Mouse (Mus musculus) MEL (cell line): ENCODE measurements around the gene Tsc22d3. TPM values are rescaled to one million over a fixed set of nuclear protein-coding genes. Genes with fewer than 3 reads are reported as not detected.
"Not testable (repeated sequence)": the region's sequence is repeated elsewhere in the genome, so short reads cannot be mapped to it uniquely, and the experiment has no call there.

Experiments
- DNase-seq: peaks from one replicate; pipeline ENCODE4 v3.0.0; 2011; ENCODE audit warnings: low read depth, low spot score
- H3K27ac ChIP-seq: 2 replicates; pipeline ENCODE4 v1.5.1; 2012; ENCODE audit warnings: low read depth, mild to moderate bottlenecking, control low read depth, low read length, moderate library complexity; ENCODE audit not compliant: control insufficient read depth
- H3K27me3 ChIP-seq, 2 experiments: fragments of 150-350 bp in 1 of 2; sonication (generic) in 1 of 2; 2 replicates each; pipeline ENCODE4 v1.6.1; 2012; ENCODE audit warnings: low read length in 2 of 2, mild to moderate bottlenecking in 2 of 2, improper control_type of control experiment in 1 of 2, moderate library complexity in 1 of 2; ENCODE audit not compliant: insufficient read depth in 2 of 2, control insufficient read depth in 1 of 2
- H3K36me3 ChIP-seq, 2 experiments: 2 replicates each; pipeline ENCODE4 v1.6.1; 2012 to 2014; ENCODE audit warnings: low read length in 2 of 2, improper control_type of control experiment in 1 of 2, inconsistent platforms in 1 of 2, mild to moderate bottlenecking in 1 of 2; ENCODE audit not compliant: insufficient read depth in 2 of 2, control insufficient read depth in 1 of 2
- H3K4me1 ChIP-seq, 2 experiments: fragments of 150-350 bp in 1 of 2; sonication (generic) in 1 of 2; 2 replicates each; pipeline ENCODE4 v1.6.1; 2012; ENCODE audit warnings: low read length in 2 of 2, improper control_type of control experiment in 1 of 2, mild to moderate bottlenecking in 1 of 2; ENCODE audit not compliant: insufficient read depth in 2 of 2, control insufficient read depth in 1 of 2
- H3K4me3 ChIP-seq, 2 experiments: fragments of 150-350 bp in 1 of 2; sonication (generic) in 1 of 2; 2 replicates each; pipeline ENCODE4 v1.5.1; 2012; ENCODE audit warnings: low read depth in 2 of 2, low read length in 2 of 2, mild to moderate bottlenecking in 2 of 2, moderate library complexity in 2 of 2, control low read depth in 1 of 2, improper control_type of control experiment in 1 of 2; ENCODE audit not compliant: control insufficient read depth in 1 of 2, insufficient read depth in 1 of 2
- H3K79me2 ChIP-seq: 2 replicates; pipeline ENCODE4 v1.6.1; 2012; ENCODE audit warnings: mild to moderate bottlenecking, low read length, moderate library complexity; ENCODE audit not compliant: control insufficient read depth, poor library complexity, insufficient read depth
- H3K9ac ChIP-seq: 2 replicates; pipeline ENCODE4 v1.6.1; 2012; ENCODE audit warnings: low read depth, mild to moderate bottlenecking, control low read depth, low read length, moderate library complexity; ENCODE audit not compliant: control insufficient read depth, poor library complexity, severe bottlenecking
- H3K9me3 ChIP-seq: fragments of 150-350 bp; sonication (generic); replicated peaks from 2 replicates; pipeline ENCODE4 v1.6.1; 2012; ENCODE audit warnings: mild to moderate bottlenecking, low read length, improper control_type of control experiment, moderate library complexity; ENCODE audit not compliant: insufficient read depth
- BHLHE40 ChIP-seq: IDR thresholded peaks from 2 replicates; pipeline ENCODE4 v1.6.1; 2012; ENCODE audit warnings: low read depth, mild to moderate bottlenecking, inconsistent platforms, low read length, improper control_type of control experiment, borderline replicate concordance
- EP300 ChIP-seq, 2 experiments: IDR thresholded peaks; 2 replicates each; pipeline ENCODE4 v1.6.1; 2011; ENCODE audit warnings: improper control_type of control experiment in 2 of 2, low read length in 2 of 2, low read depth in 1 of 2, mild to moderate bottlenecking in 1 of 2
- GATA1 ChIP-seq: IDR thresholded peaks from 2 replicates; pipeline ENCODE4 v1.6.1; 2011; ENCODE audit warnings: low read depth, low read length, improper control_type of control experiment
- JUND ChIP-seq: IDR thresholded peaks from 2 replicates; pipeline ENCODE4 v1.6.1; 2011; ENCODE audit warnings: low read depth, mild to moderate bottlenecking, improper control_type of control experiment, low read length
- MAFK ChIP-seq: IDR thresholded peaks from 2 replicates; pipeline ENCODE4 v1.6.1; 2011; ENCODE audit warnings: low read depth, mild to moderate bottlenecking, low read length, improper control_type of control experiment, borderline replicate concordance
- MAZ ChIP-seq: IDR thresholded peaks from 2 replicates; pipeline ENCODE4 v1.6.1; 2012; ENCODE audit warnings: low read depth, mild to moderate bottlenecking, inconsistent platforms, low read length, improper control_type of control experiment
- MEF2A ChIP-seq: IDR thresholded peaks from 2 replicates; pipeline ENCODE4 v1.6.1; 2014; ENCODE audit warnings: low read depth, mild to moderate bottlenecking, inconsistent platforms, low read length, improper control_type of control experiment; ENCODE audit not compliant: poor library complexity, insufficient replicate concordance, severe bottlenecking; ENCODE audit errors: extremely low read depth
- MXI1 ChIP-seq: IDR thresholded peaks from 2 replicates; pipeline ENCODE4 v1.6.1; 2011; ENCODE audit warnings: mild to moderate bottlenecking, low read depth, low read length, improper control_type of control experiment
- NRF1 ChIP-seq: IDR thresholded peaks from 2 replicates; pipeline ENCODE4 v1.6.1; 2014; ENCODE audit warnings: low read depth, mild to moderate bottlenecking, inconsistent platforms, low read length, improper control_type of control experiment, moderate library complexity; ENCODE audit not compliant: poor library complexity, insufficient read depth, severe bottlenecking
- POLR2A ChIP-seq, 2 experiments: IDR thresholded peaks; 2 replicates each; pipeline ENCODE4 v1.6.1; 2011 to 2012; ENCODE audit warnings: low read length in 2 of 2, mild to moderate bottlenecking in 2 of 2, control low read depth in 1 of 2, improper control_type of control experiment in 1 of 2, low read depth in 1 of 2, moderate library complexity in 1 of 2; ENCODE audit not compliant: control insufficient read depth in 1 of 2, insufficient read depth in 1 of 2, poor library complexity in 1 of 2
- POLR2AphosphoS2 ChIP-seq: IDR thresholded peaks from 2 replicates; pipeline ENCODE4 v1.6.1; 2011; ENCODE audit warnings: low read length, improper control_type of control experiment
- POLR2AphosphoS5 ChIP-seq: IDR thresholded peaks from 2 replicates; pipeline ENCODE4 v1.6.1; 2012; ENCODE audit warnings: low read depth, borderline replicate concordance, mild to moderate bottlenecking, inconsistent platforms, low read length, moderate library complexity, mixed read lengths
- RAD21 ChIP-seq: IDR thresholded peaks from 2 replicates; pipeline ENCODE4 v1.6.1; 2011; ENCODE audit warnings: mild to moderate bottlenecking, low read depth, low read length, improper control_type of control experiment
- RCOR1 ChIP-seq: IDR thresholded peaks from 2 replicates; pipeline ENCODE4 v1.6.1; 2012; ENCODE audit warnings: low read depth, mild to moderate bottlenecking, inconsistent platforms, low read length, improper control_type of control experiment
- SIN3A ChIP-seq: IDR thresholded peaks from 2 replicates; pipeline ENCODE4 v1.6.1; 2012; ENCODE audit warnings: low read length, improper control_type of control experiment, inconsistent platforms
- TAL1 ChIP-seq: IDR thresholded peaks from 2 replicates; pipeline ENCODE4 v1.6.1; 2012; ENCODE audit warnings: mild to moderate bottlenecking, inconsistent platforms, low read length, moderate library complexity, mixed read lengths
- TBP ChIP-seq: IDR thresholded peaks from 2 replicates; pipeline ENCODE4 v1.8.0; 2011; ENCODE audit warnings: low read depth, low read length, improper control_type of control experiment
- USF2 ChIP-seq, 2 experiments: IDR thresholded peaks; 2 replicates each; pipeline ENCODE4 v1.6.1; 2011 to 2012; ENCODE audit warnings: improper control_type of control experiment in 2 of 2, low read length in 2 of 2, borderline replicate concordance in 1 of 2, inconsistent platforms in 1 of 2, low read depth in 1 of 2, mild to moderate bottlenecking in 1 of 2; ENCODE audit not compliant: insufficient read depth in 1 of 2
- ZKSCAN1 ChIP-seq: IDR thresholded peaks from 2 replicates; pipeline ENCODE4 v1.6.1; 2012; ENCODE audit warnings: low read depth, mild to moderate bottlenecking, inconsistent platforms, low read length, improper control_type of control experiment, moderate library complexity
- ZMIZ1 ChIP-seq: IDR thresholded peaks from 2 replicates; pipeline ENCODE4 v1.6.1; 2012; ENCODE audit warnings: low read depth, mild to moderate bottlenecking, inconsistent platforms, low read length, improper control_type of control experiment, moderate library complexity
- ZNF384 ChIP-seq: IDR thresholded peaks from 2 replicates; pipeline ENCODE4 v1.6.1; 2012; ENCODE audit warnings: low read depth, mild to moderate bottlenecking, inconsistent platforms, low read length, improper control_type of control experiment
- polyA plus RNA-seq, 2 experiments: library from polyadenylated mRNA; stranded (reverse) in 1 of 2; unstranded in 1 of 2; fragments of >175 nt in 1 of 2; fragments of >200 nt in 1 of 2; gene quantifications; 2 replicates each; pipeline versions ENCODE4 v1.2.1 to v1.2.4; 2012; ENCODE audit warnings: low replicate concordance in 2 of 2, low read depth in 1 of 2; ENCODE audit not compliant: insufficient read length in 2 of 2, insufficient read depth in 1 of 2, missing spikeins in 1 of 2
- total RNA-seq: library from RNA; depleted of rRNA; stranded (reverse); fragments of 300-350 nt; gene quantifications from 2 replicates; pipeline ENCODE4 v1.2.3, GENCODE M21; 2012

Gene Tsc22d3
- total and polyA plus RNA-seq, 3 experiments: 29.5 to 32.7 TPM; not detected in 1

GRCm38 (mm10) chrX:140541711-140542473 is 58.6 kb downstream of the Tsc22d3 start:
- peak; percentile 57 for DNase-seq
- H3K79me2 ChIP-seq: peaks cover 2% of the 10 kb centered on the region; the same call in 1 of the 2 replicates

GRCm38 (mm10) chrX:140540500-140541114 is 59.9 kb downstream of the Tsc22d3 start:
- Histone ChIP-seq H3K9me3 (no peaks in the 10 kb centered on the region), H3K27ac (no peak overlapping the region), H3K36me3 (peaks cover 0 to 43% of the 10 kb centered on the region in 2 experiments; a peak in 2 of 4 replicates), H3K4me3 (no peak overlapping the region)
- DNase-seq: no peak
- no peak for TF ChIP-seq SIN3A
- TF ChIP-seq NRF1: no peak
- no peak for TF ChIP-seq MAZ
- no peak for TF ChIP-seq RCOR1
- no peak for TF ChIP-seq MXI1
- TF ChIP-seq MAFK: no peak
- TF ChIP-seq POLR2AphosphoS2: no peak
- no peak for TF ChIP-seq ZNF384
- TF ChIP-seq USF2 (IDR thresholded peaks at IDR 0.05; ENCODE audit: borderline replicate concordance in 1 of 2, insufficient read depth in 1 of 2, low read depth in 1 of 2, low read length in 2 of 2): no peak
- no peak for TF ChIP-seq TBP
- TF ChIP-seq TAL1: no peak
- TF ChIP-seq ZKSCAN1: no peak
- TF ChIP-seq POLR2A (IDR thresholded peaks at IDR 0.05; ENCODE audit: control insufficient read depth in 1 of 2, insufficient read depth in 1 of 2, low read depth in 1 of 2, low read length in 2 of 2, poor library complexity in 1 of 2): no peak
- TF ChIP-seq POLR2AphosphoS5: no peak
- TF ChIP-seq MEF2A: no peak
- no peak for TF ChIP-seq BHLHE40
- no peak for TF ChIP-seq GATA1
- TF ChIP-seq EP300 (IDR thresholded peaks at IDR 0.05; ENCODE audit: low read depth in 1 of 2, low read length in 2 of 2): no peak
- TF ChIP-seq, all 39 proteins: peak for 0
- H3K79me2 ChIP-seq: peaks cover 2% of the 10 kb centered on the region; the same call in 1 of the 2 replicates
- H3K4me1 ChIP-seq: peaks cover 17 to 29% of the 10 kb centered on the region in 2 experiments
- H3K27me3 ChIP-seq: no peaks in the 10 kb centered on the region
- H3K9ac ChIP-seq: no peak overlapping the region

More at GRCm38 (mm10) chrX:140541711-140542473, 58.6 kb downstream of the Tsc22d3 start:
- Histone ChIP-seq H3K9me3 (no peaks in the 10 kb centered on the region), H3K4me1 (peaks cover 19 to 31% of the 10 kb centered on the region in 2 experiments), H3K27ac (peak overlapping the region; percentile 86), H3K9ac (peak overlapping the region; percentile 72), H3K4me3 (peak overlapping the region; percentile 72 to 76), H3K27me3 (no peaks in the 10 kb centered on the region), H3K36me3 (peaks cover 0 to 48% of the 10 kb centered on the region in 2 experiments; a peak in 2 of 4 replicates)
- no peak for TF ChIP-seq POLR2AphosphoS5
- no peak for TF ChIP-seq JUND
- no peak for TF ChIP-seq ZMIZ1
- no peak for TF ChIP-seq ZNF384
- no peak for TF ChIP-seq POLR2AphosphoS2
- TF ChIP-seq RAD21: no peak
- 0 out of 2 replicates have a peak, but pooled peaks have one; percentile 12 for TF ChIP-seq SIN3A

GRCm38 (mm10) chrX:140539831-140540230 is 60.6 kb downstream of the Tsc22d3 start:
- not testable (repeated sequence) for H3K4me3 ChIP-seq, H3K27ac ChIP-seq
- peaks cover 10 to 23% of the 10 kb centered on the region in 2 experiments for H3K4me1 ChIP-seq

More at GRCm38 (mm10) chrX:140539831-140540230, 60.6 kb downstream of the Tsc22d3 start:
- not testable (repeated sequence) for H3K9ac ChIP-seq, H3K79me2 ChIP-seq, H3K27me3 ChIP-seq, H3K9me3 ChIP-seq, DNase-seq
- peaks cover 0 to 35% of the 10 kb centered on the region in 2 experiments; a peak in 2 of 4 replicates for H3K36me3 ChIP-seq
